Mouse (Mus musculus) lung, postnatal 4 days (tissue): ENCODE results near the gene Cmah.
A peak's percentile ranks its signal among the peaks of the same experiment; 100 is the strongest.

Experiments
- DNase-seq, 2 experiments: peaks; one replicate each; pipeline ENCODE4 v3.0.0; 2021

Gene Cmah

DNA sequence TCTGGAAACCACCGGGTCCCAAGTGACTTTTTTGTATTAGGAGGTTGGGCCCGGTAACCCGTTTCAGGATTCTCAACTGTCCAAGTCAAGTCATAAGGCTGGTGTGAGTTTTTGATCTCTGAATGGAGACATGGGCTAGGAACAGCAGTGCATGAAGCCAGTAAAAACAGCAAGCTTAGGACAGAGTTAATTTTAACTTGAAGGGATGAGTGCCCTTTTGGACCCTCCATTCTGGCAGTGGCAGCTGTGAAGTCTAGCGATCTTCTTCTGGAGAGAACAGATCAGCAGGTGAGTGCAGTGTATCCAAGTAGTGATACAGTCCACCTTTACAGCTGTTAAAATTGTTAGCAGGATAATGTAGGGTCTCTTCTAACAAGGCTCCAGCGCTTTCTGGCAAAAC, at the start of gene Cmah:
Cmah (plus strand) TSS at position 204 of the 400 bp plus-strand sequence.
- no peak for DNase-seq

DNA sequence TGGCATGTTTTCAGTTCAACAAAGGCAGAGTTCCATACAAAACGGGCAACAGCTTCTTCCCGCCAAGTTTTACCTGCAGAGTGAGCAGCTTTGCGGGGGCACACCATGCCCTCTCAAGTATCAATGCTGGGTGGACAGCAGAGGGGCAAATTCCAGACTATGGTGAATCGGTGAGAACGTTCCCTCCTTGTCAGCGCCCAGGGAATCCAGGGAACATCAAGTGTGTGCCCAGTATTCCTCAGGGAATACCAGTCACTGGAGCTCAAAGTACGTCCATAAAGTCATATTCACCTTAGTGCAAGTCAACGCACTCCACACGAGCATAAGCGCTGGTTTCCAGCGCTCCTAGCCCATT, 47.8 kb upstream of the Cmah start:
- DNase-seq = no peak

DNA sequence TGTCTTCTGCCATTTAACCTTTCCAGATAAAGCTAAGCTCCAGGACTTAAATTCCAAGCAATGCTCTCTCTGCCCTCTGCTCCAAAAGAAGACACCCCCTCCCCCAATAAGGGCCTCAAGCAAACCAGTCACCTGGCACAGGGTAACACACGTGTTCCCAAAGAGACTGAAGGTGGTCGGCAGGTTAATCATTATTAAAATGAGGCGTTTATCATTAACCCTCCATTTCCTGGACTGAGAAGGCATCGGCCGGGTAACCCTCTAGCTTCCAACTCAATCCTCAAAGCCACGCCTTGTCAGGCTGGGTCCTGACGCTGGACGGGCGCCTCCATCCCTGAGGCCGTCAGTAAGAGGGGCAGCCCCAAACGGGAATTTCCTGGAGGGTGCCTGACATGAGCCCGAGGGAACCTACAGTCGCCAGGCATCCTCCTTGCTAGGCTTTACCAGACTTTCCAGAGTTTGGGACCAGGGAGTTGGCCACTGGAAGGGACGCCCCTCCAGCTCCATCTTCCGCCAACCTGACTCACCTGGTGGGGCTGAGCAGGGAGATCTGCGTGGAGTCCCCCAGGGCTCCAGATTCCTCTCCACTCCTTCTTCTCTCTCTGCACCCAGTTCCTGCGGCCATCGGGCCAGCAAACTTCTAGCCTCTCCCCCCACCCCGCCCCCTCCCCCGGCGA, 47.3 kb upstream of the Cmah start:
- DNase-seq = peak; percentile 24 to 32

DNA sequence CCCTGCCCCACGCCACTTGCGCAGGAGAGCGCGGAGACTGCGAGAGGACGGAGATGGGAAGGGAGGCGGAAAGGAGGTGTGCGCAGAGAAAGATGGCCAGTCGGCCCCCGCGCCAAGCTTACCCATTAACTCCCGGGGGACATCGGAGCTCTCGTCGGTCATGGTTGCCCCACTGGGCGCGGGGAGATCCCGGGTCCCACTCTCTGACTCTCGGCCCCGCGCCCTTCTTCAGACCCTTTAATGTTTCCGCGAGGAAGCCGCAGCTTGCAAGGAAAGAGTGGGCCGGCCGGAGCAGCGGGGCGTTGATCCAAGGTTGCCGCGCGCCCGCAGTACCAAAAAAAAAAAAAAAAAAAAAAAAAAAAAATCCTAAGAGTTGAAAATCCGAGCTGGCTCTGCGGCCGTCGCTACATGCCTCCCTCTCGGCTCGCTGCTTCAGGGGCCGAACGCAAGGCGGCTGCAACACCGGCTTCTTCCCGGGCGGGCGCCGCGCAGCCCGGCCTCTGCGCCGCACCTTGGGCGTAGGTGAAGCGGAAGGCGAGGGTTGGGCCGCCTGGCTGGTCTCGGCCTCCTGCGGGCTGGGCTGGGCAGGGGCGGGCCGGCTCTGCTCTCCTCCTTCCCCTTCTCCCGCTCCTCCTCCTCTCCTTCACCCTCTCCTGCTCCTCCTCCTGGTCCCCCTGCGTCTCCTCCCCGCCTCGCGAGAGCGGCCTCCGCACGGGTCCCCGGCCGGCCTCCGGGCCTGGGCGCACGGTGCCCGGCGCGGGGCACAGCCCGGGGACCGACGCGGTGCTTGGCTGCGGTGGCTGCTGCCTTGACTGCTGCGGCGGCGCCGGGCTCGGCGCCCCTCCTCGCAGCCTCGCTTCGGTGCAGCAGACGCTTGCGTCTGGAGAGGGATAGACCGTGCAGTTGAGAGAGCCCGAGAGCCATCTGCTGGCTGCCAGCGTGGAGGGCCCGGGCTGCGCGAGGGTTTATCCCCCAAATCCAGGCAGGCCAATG, 46.5 kb upstream of the Cmah start, which contains the start of gene Carmil1:
Carmil1 (minus strand) TSS at position 357 of the 993 bp plus-strand sequence.
- peak; percentile 88 to 90 for DNase-seq

DNA sequence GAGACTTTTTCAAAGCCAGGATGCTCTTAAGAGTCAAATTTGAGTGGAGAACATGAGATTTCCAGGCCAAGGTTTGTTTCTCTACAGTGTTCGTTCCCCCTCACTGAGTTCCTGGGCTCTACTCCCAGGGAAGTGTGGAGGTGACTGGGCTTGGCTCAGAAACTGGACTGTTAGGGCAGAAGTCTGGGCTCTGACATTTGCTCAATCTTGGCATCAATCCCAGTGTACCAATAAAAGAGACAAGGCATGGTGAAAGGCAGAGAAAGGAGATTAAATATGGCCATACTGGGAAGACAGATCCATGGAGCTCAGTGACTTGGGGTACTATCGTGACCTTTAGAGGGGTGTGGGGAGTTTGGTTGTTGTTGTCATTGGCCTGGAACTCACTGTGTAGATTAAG, 39.8 kb upstream of the Cmah start:
- no peak for DNase-seq

DNA sequence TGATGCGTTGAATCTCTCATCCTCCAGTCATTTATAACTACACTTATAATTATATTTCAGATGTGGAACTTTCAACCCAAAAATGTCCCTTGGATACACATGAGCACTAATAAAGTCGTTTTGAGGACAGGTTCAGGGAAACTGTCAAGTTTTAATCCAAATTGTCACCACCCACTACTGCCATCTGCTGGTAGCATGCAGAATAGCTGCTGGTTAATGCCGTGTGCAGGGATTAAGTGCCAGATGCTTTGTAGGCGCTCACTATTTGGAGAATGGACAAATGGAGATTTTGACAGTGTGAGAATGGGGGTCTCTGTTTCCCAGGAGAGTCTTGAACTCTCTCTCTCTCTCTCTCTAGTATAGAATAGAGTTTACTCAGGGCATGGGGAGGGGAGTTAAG, 30.0 kb upstream of the Cmah start:
- DNase-seq = peak in 1 of 2 experiments; percentile 56

DNA sequence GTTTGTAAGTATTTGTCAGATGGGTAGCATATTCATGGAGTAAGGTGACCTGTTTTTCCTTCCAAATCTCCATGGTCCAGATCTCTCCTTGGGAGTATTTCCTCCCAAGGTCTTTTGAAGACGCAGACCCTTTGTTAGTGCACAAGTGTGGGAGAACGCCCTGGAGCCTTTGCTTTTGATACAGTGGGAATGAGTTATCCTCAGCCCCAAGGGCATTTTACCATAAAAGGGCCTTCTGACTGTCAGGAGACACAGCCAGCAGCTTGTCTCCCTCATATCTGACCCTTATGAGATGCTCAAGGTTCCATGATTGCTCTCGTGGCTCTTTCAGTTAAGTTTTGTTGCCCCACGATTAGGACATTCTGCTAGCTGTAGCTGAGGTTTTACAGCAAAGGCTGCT, 21.7 kb upstream of the Cmah start:
- no peak for DNase-seq

DNA sequence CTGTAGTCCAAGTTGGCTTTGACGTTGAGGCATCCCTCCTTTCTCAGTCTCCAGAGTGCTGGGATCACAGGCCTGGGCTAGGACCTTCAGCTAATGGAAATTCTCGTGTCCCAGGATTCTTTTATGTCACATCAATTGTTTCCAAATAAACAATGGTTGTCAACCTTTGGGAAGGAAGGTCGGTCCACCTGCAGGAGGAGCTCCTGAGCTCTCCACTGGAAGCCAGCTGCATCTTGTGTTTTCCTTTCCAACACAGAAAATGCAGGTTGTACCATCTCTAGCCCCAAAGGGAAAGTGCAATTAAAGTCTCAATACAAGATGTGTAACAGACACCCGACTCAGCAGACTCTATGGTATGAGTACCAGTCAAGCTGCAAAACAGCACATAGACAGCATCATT, 21.0 kb upstream of the Cmah start:
- DNase-seq = no peak

DNA sequence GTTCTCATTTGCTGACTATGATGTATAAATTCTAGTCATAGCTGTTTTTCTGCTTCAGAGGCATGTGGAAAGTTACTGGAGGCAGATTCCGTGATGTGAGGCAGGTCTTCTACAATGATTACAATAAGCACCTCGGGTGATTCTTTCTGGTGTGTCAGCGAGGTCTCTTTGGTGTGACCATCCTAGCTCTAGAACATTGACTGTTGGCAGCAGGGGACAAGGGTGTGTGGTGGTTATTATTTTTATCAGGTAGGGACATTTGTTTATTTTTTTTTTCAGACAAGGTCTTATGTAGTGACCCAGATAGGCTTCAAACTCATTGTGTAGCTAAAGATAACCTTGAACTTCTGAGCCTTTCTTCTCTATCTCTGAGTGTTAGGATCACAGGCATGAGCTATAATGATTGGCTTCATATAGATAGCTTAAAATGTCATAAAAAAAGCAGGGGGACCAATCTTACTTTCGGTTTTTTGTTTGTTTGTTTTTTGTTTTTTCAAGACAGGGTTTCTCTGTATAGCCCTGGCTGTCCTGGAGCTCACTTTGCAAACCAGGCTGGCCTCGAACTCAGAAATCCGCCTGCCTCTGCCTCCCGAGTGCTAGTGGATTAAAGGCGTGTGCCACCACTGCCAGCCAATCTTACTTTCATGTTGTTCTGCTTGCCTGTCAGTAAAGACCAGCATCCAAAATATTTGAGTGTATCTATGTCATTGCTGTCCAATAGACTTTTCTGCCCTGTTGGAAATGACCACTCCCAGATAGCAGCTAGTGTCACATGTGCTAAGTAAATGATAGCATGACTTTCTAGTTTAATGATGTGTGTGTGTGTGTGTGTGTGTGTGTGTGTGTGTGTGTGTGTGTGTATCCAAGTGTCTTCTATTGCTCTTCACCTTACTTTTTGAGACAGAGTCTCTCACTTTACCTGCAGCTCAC, 15.9 kb upstream of the Cmah start:
- no peak for DNase-seq

DNA sequence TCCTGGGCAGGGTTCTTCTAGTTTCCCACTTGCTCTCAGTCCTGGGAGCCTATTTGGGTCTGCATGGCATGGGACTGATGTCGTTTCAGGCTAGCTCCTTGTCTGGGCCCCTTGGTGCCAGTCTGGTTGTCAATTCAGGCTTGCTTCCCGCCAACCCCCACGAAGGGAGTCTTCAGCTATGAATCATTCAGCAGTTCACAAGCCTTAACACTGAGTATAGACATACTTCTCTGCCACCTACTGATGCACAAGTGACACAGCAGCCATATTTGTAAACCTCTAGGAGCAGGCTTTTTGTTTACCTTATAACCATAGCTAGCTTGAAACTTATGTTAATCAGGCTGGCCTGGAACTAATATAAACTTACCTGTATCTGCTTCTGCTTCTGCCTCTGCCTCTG, 10.6 kb upstream of the Cmah start:
- DNase-seq = no peak

DNA sequence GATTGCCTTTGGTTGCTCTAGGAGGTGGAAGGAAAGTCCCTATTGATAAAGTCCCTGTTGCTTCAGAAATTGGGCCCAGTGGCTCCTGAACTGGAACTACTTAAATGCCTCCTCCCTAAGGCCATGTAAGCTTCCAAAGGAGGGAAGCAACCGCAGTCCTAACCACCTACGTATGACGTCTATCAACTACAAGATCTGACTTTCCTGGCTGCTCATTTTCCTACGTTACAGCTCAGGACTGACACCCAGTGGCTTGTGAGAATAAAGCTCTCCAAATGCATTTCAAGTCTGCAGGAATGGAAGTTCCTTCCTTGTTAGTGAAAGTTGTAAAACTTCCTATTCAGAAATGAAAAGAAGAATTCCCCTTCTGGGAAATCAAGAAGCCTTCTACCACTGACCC, 8.6 kb upstream of the Cmah start:
- peak in 1 of 2 experiments; percentile 24 for DNase-seq

DNA sequence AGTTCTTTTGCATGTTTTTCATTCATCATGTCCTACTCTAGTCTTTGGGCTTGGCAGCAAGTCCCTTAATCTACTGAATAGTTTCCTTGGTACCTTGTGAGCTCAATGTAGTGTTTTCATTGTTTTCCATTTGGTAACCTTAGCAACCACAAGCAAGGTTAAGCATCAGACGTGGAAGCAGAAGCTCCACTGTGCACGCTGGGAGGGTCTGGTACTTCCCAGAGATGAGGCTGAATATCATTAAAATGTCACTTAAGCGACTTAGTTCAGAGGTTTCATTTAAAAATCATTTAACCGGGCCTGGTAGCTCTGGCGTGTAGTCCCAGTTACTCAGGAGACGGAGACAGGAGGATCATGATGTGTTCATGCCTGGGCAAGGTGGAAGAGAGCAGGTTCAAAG, 5.9 kb upstream of the Cmah start:
- DNase-seq = no peak

DNA sequence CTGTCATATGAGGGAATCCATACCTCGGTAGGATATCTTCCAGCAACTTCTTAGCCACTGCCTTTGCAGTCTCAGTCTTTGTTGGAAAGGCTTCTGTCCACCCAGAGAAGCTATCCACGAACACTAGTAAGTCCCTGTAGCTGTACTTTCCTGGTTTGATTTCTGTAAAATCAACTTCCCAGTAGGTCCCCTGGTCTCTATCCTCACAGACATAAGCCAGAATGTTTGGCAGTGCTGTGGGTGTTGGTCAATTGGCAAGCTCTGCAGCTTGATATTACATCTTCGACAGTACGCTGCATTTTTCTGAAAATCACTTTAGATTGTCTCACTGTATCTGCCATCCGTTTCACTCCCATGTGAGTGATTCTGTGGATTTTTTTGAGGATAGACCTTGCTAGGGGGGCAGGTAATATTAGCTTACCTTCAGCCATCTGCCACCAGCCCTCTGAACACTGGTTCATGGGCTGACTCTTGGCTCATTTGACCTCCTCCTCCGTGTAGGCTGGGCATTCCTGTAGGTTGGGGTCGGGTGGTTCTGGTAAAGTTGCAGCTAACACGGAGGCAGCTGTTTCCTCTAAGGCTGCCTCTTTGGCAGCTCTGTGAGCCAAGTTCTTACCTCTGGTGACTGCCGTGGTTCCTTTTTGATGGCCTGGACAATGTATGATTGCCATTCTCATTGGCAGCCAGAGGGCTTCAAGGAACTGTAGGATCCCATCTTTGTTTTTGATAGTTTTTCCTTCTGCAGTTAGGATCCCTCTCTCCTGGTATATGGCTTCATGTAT, 1.0 kb downstream of the Cmah start:
- no peak for DNase-seq

DNA sequence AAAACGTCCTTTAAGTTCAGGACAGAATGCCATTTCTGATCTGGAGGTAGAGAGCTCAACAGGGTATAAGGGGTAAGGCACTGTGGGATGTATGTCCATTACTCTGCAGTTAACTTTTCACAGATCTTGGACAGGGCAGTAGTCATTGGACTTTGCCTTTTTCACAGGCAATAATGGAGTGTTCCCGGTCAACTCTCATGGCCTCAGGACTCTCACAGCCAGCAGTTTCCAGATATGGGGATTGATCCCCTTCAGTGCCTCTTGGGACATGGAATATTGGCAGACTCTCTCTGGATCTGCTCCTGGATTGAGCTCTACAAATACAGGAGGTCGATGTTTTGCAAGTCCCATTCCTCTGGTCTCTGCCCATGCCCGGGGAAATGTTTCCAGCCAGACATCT, 2.9 kb downstream of the Cmah start:
- no peak for DNase-seq

DNA sequence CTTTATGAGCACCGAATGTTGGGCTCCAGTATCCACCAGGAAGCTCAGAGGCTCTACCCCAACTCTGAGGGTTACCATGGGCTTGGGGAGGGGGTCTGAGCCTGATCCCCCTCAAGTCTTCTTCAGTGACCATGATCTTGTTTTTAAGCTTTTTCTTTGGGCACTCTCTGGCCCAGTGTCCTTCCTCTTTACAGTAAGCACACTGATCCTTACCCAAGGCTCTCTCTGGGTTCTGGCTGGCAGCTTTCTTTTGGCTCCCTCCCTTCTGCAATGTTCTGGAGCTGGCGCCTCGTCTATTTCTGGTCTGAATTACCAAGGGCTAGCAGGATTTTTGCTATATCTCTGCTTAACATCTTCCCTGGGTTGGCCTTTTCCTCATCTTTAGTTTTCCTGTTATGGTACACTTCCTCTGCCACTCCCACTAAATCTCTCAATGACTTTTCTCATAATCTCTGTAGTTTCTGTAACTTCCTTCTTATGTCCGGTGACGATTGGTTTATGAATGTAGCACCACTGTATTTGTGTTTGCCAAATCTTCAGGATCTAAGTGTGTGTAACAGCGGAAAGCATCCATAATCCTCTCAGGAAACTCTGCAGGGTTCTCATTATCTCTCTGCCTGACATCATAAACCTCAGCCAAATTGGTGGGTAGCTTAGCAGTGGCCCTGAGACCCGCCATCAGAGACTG, 3.8 kb downstream of the Cmah start:
- no peak for DNase-seq

DNA sequence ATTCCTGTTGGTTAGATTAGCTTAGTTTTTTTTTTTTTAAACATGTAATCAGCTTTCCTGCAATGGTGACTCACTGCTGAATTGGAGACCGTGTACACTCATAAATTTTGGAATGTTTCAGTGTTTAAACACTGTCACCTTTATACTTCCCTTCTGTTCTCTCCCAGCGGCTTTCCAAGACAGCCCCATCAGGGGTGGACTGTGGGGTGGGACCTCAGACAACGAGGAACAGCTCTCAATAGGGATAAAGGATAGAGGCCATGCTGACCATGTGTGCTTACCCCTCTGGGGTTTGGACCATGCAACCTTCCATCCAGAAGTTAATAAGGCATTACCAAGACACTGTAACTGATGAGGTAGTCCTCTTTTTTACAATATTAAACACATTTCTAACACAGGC, 5.3 kb downstream of the Cmah start:
- DNase-seq = no peak

DNA sequence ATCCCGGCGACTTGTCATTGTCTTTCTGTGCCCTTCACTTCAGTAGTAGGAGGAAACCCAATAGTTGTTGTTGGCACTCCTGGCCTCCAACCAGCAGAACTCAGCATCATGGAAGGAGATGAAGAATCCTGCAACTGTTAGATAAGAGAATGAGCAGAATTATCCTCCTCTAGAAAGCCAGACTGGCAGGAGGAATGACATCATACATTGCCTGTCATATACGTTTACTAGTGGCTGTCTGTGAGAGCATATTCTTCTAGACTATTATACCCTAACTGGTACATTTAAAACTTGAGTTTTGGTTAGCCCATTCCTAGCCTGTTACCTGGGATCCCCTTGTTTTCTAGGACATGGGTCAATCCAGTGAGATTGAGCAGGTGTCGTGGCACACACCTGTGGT, 9.6 kb downstream of the Cmah start:
- no peak for DNase-seq

DNA sequence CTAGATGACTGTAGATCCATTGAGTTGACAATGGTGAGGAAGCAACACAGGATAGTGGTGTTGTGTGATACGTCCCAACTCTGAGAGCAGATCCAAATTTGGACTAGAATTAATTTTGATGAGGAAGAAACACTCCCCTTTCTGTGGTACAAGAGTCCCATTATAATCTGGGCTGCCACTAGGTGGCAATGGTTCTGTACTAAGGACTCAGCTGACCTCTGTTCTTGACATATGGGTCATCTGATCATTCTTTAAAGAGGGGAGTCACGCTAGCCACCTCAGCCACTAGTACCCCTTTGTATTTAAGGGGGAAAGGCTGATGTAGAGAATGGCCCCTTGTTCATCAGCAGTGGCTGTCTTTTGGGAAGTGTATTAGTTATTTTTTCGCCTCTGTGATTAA, 10.7 kb downstream of the Cmah start:
- DNase-seq = peak in 1 of 2 experiments; percentile 44

DNA sequence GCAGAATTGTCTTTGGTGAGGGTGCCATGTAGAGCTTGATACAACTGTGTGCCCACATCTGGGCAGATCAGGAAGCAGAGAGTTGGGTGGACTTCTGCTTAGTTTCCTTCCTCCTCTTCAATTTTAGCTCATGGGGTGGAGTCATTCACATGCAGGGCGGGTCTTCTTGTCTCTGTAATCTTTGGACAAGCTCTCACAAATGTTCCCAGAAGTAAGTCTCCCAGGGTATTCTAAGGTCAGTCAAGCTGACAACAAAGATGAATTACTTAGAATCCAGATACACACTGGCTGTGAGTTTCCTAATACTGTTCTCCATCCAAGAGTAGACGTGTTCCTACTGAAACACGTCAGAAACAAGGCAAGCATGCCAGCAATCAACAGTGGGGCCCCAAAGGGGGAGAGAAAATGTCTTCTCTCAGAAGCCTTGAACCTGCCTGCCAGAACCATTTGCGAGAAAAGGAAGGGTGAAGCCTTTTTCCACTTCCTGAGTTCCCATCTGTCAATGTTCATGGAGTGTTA, 11.2 kb downstream of the Cmah start:
- DNase-seq = peak; percentile 47 to 52

DNA sequence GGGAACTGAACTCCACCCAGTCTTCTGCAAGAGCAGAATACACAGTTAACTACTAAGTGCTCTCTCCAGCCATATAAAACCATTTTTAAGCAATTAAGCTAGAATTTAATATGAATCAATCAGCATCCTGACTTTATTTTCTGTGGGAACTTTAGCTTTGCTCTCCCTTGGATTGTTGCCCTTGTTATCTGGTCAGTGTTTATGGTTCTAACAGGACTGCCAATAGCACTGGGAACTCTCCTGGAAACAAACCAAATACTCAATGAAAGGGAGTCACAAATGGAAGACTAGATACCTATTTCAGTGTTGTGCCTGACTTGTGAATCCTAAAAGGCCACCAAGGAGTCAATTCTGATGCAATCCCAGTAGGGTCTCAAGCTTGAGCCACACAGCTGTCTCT, 12.7 kb downstream of the Cmah start:
- DNase-seq = no peak

DNA sequence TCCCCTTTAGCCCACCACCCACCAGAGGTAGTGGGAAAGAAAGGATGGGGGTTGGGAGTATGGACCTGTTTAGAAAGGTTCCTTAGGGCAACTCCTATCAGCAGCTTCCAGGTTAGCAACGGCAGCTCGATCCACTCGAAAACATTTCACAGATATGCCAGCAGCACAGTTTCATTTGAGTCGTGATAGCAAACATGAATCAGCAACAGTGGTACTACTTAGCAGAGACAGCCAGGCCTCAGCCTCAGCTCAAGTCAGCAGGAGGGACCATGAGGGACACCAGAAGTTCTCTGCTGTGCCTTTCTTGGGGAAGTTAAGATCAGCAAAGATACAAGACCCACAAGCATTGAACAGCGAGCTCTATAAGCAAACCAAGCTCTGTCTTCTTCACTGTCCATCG, 13.3 kb downstream of the Cmah start:
- no peak for DNase-seq
